Mouse (Mus musculus): Measurements from ENCODE around the gene 4930412O13Rik. TPM values are rescaled to one million over a fixed set of nuclear protein-coding genes. Genes with fewer than 3 reads are reported as not detected.

4930412O13Rik gene
- total RNA-seq, 2 experiments from 2014 or later: not detected

DNA sequence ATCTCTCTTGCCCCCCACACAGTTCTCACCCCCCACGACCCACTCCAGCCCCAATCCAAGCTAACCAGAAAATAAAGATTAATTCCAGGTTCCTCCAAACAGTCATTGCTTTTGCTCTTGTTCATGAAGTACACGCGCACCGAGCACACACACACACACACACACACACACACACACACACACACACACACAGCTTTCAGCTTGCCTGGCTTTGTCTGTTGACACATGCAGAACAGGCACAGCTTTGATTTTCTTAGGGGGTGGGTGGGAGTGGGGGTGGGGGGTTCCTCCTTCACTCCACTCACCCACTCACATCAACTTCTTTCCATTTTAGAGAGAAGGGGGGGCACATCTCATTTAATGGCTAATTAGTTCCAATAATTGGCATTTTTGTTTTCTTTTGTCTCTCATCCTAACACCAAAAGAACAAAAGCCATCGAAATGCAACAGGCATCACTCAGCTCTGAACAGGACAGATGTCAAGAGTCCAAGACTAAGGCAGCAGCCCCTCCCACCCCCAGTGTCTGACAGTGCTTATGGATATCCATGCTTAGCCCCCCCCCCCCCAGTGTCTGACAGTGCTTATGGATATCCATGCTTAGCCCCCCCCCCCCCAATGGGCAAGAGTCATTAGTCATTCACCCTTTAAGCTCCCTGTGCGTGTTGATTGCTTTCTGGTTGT is 12.4 kb downstream of the 4930412O13Rik start:
- intact Hi-C loops (cut with DNase I): loop anchor here (5.0 kb wide), 1 partner anchor 119 kb away; no protein-coding TSS in a partner anchor
- DNase-seq: no peak

GRCm38 (mm10) chr2:9894836-9895593 is 14.0 kb downstream of the 4930412O13Rik start:
- no peak for DNase-seq
- intact Hi-C loops (cut with DNase I): loop anchor here (5.0 kb wide), 1 partner anchor 117 kb away; no protein-coding TSS in a partner anchor

DNA sequence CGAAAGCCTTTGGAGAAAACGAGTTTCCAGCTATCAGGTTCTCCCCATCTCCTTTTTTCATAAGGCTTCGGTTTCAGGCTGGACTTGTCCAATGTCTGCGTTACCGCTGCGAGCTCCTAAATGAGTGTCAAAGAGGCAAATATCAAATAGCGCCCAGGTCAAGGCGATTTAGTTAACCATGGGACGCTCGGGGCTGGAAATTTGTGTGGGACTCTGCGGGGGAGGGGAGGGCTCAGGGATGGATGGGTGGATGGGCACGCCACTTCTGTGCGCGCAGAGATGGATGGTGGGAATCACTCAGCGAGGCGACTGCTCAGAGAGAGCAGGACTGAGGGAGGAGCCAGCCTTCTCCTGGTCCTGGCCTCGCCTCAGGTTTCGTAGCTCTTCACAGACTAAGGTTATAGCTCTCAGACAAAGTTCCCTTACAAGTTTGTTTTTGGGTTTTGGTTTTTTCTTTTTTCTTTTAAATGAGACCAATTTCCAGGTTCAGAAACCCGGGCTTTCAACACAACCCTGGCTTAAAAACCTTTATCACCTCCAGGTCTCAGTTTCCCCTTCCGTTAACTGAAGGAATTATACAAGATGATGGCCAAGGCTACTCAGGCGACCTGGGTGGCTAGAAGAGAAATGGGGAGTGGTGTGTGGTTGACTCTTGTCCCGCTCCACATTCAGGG is 15.2 kb downstream of the 4930412O13Rik start:
- intact Hi-C loops (cut with DNase I): no loop called here

DNA sequence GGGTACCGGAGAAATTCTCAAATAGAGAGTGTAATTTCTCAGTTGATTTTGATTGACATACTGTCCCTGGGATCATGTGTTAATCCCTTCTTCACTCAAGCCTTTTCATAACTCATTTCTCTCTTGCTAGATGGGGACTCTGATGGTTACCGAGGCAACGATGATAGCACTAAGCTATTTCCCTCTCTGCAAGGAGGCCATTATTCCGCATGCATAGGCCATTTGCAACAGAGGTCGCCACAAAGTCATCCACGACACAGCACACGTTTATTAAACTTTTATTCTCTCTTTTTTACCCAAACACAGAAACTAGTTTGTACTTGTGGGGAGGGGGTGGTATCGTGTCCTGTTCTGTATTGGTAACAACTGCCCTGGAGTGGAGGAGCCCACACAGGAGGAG is 16.8 kb downstream of the 4930412O13Rik start:
- no peak for DNase-seq
- intact Hi-C loops (cut with DNase I): no loop called here

More for the DNA sequence above, 15.2 kb downstream of the 4930412O13Rik start:
- DNase-seq: no peak

DNA sequence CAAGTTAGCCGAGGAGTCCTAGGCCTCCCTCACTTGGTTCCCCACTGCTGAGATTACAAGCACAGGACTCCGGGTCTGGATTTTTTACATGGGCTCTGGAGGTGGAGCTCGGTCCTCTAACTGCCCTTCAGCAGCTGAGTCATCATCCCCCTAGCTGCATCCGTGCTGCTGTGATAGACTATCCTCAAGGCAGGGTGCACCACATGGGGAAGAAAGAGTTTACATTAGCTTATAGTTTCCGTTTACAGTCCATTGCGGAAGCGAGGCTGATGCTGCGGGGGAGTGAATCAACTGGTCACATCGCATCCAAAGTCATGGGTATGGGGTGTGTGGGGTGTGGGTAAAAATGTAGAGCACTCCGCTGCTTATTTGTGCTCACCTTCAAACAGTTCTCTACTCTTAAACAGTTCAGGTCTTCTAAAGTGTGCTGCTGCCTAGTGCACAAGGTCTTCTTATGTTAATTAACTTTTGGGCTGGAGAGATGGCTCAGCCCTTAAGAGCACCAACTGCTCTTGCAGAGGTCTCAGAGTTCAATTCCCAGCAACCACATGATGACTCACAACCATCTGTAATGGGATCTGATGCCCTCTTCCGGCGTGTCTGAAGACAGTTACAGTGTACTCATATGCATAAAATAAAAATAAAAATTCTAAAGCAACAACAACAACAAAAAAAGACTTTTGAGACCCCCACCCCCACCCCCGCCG is 23.0 kb downstream of the 4930412O13Rik start:
- intact Hi-C loops (cut with DNase I): no loop called here
- no peak for DNase-seq

DNA sequence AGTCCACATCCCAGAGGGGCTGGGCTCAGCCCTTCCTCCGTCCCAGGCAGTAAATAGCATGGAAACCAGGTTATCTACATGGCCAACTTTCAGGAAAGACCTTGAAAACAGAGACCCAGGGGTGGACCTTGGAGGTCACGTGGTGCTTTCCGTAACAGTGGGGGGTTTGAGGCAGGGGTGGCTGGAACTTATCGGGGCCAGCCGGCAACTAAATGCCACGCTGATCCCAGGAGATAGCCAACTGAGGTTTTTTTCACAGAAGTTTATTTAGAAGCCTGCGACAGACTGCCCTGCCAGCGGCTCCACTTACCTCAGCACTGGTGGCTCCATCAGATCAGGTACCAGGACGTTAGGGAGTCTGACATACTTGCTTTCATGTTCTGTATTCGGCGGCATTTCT is 24.9 kb downstream of the 4930412O13Rik start:
- no peak for DNase-seq
- intact Hi-C loops (cut with DNase I): no loop called here

- intact Hi-C loops (cut with DNase I): no loop called here
- no peak for DNase-seq
Observed at GRCm38 (mm10) chr2:9917602-9918001, 36.5 kb downstream of the 4930412O13Rik start.

GRCm38 (mm10) chr2:9918691-9919471 is 37.8 kb downstream of the 4930412O13Rik start:
- intact Hi-C loops (cut with DNase I): no loop called here
- no peak for DNase-seq

- no peak for DNase-seq
- intact Hi-C loops (cut with DNase I): no loop called here
Observed at GRCm38 (mm10) chr2:9926194-9926904, 45.3 kb downstream of the 4930412O13Rik start.

DNA sequence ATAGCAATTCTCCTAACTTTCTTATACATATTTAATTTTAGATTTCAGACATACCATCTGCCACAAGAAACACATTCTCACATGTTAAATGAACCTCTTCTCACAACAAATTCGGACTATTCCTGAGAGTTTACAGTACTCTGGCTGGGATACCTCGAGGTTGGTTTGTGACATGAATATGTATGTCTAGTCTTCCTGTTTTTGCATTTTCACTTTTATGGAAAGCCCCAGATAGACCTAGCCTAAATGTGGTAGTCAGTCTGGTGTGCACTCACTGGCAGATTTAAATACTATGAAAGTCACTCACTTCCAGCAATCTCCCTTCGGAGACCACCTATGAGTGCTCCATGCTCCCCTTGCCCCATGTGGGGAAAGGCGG is 45.8 kb downstream of the 4930412O13Rik start:
- intact Hi-C loops (cut with DNase I): no loop called here

More for the DNA sequence above, 45.8 kb downstream of the 4930412O13Rik start:
- DNase-seq: no peak

Other genes with a start within 250 kb of the 4930412O13Rik start
- not detected for gene 9230102O04Rik, start 8.3 kb downstream of the 4930412O13Rik start, total RNA-seq (2021)
- gene Gata3, start 8.8 kb downstream of the 4930412O13Rik start, total RNA-seq (2021): 1 to 10 TPM in 1 of 2 experiments, under 1 TPM in 1; 0.84 to 3.1 TPM
- 1 to 10 TPM; 7.3 to 9.5 TPM for gene Taf3, start 167.3 kb downstream of the 4930412O13Rik start, total RNA-seq (2021)
- 1,000 to 10,000 TPM; 1,309 to 1,324 TPM for gene Atp5c1, start 199.3 kb downstream of the 4930412O13Rik start, total RNA-seq (2021)
- gene Kin, start 199.3 kb downstream of the 4930412O13Rik start, total RNA-seq (2021): 1 to 10 TPM; 8.9 to 9.4 TPM

Data from heart, postnatal 14 days (tissue).